Mouse (Mus musculus): ENCODE data around the gene Tmtc2. TPM values are rescaled to one million over a fixed set of nuclear protein-coding genes. Genes with fewer than 3 reads are reported as not detected.

Tmtc2 gene
- total RNA-seq, 2 experiments from 2014 or later: 1.4 TPM; not detected in 1

GRCm38 (mm10) chr10:105225714-105226113 is 348.5 kb downstream of the Tmtc2 start:
- no peak for ATAC-seq (replicated peaks; ENCODE audit: low FRiP score, poor library complexity, severe bottlenecking)

- ATAC-seq (replicated peaks; ENCODE audit: low FRiP score, poor library complexity, severe bottlenecking): no peak
These were observed 351.3 kb downstream of the Tmtc2 start for GRCm38 (mm10) chr10:105222904-105223303.

GRCm38 (mm10) chr10:105201491-105201890 is 372.8 kb downstream of the Tmtc2 start:
- ATAC-seq (replicated peaks; ENCODE audit: low FRiP score, poor library complexity, severe bottlenecking): no peak

- ATAC-seq (replicated peaks; ENCODE audit: low FRiP score, poor library complexity, severe bottlenecking): no peak
These were observed 373.6 kb downstream of the Tmtc2 start for GRCm38 (mm10) chr10:105200678-105201077.

GRCm38 (mm10) chr10:105200092-105200491 is 374.2 kb downstream of the Tmtc2 start:
- ATAC-seq (replicated peaks; ENCODE audit: low FRiP score, poor library complexity, severe bottlenecking): no peak

- no peak for ATAC-seq (replicated peaks; ENCODE audit: low FRiP score, poor library complexity, severe bottlenecking)
These were observed 374.7 kb downstream of the Tmtc2 start for GRCm38 (mm10) chr10:105199515-105199914.

GRCm38 (mm10) chr10:105195377-105195776 is 378.9 kb downstream of the Tmtc2 start:
- no peak for ATAC-seq (replicated peaks; ENCODE audit: low FRiP score, poor library complexity, severe bottlenecking)

- ATAC-seq (replicated peaks; ENCODE audit: low FRiP score, poor library complexity, severe bottlenecking): no peak
These were observed 380.3 kb downstream of the Tmtc2 start for GRCm38 (mm10) chr10:105193756-105194460.

- no peak for ATAC-seq (replicated peaks; ENCODE audit: low FRiP score, poor library complexity, severe bottlenecking)
These were observed 382.2 kb downstream of the Tmtc2 start for GRCm38 (mm10) chr10:105192071-105192470.

- ATAC-seq (replicated peaks; ENCODE audit: low FRiP score, poor library complexity, severe bottlenecking): no peak
These were observed 384.5 kb downstream of the Tmtc2 start for GRCm38 (mm10) chr10:105189746-105190145.

GRCm38 (mm10) chr10:105186636-105187035 is 387.6 kb downstream of the Tmtc2 start:
- ATAC-seq (replicated peaks; ENCODE audit: low FRiP score, poor library complexity, severe bottlenecking): no peak

GRCm38 (mm10) chr10:105168443-105169102 is 405.7 kb downstream of the Tmtc2 start:
- no peak for ATAC-seq (replicated peaks; ENCODE audit: low FRiP score, poor library complexity, severe bottlenecking)

- ATAC-seq (replicated peaks; ENCODE audit: low FRiP score, poor library complexity, severe bottlenecking): no peak
These were observed 409.0 kb downstream of the Tmtc2 start for GRCm38 (mm10) chr10:105165291-105165690.

- ATAC-seq (replicated peaks; ENCODE audit: low FRiP score, poor library complexity, severe bottlenecking): no peak
These were observed 420.5 kb downstream of the Tmtc2 start for GRCm38 (mm10) chr10:105153789-105154188.

GRCm38 (mm10) chr10:105144382-105144781 is 429.9 kb downstream of the Tmtc2 start:
- no peak for ATAC-seq (replicated peaks; ENCODE audit: low FRiP score, poor library complexity, severe bottlenecking)

- ATAC-seq (replicated peaks; ENCODE audit: low FRiP score, poor library complexity, severe bottlenecking): no peak
These were observed 432.1 kb downstream of the Tmtc2 start for GRCm38 (mm10) chr10:105142201-105142600.

Measured in erythroblast, adult 5-6 weeks (primary cell).